Mouse (Mus musculus): Measurements from ENCODE around the gene Hgd. TPM values are rescaled to one million over a fixed set of nuclear protein-coding genes. Genes with fewer than 3 reads are reported as not detected.

The Hgd gene
- total RNA-seq, 2 experiments from 2014 or later, result not detected

DNA sequence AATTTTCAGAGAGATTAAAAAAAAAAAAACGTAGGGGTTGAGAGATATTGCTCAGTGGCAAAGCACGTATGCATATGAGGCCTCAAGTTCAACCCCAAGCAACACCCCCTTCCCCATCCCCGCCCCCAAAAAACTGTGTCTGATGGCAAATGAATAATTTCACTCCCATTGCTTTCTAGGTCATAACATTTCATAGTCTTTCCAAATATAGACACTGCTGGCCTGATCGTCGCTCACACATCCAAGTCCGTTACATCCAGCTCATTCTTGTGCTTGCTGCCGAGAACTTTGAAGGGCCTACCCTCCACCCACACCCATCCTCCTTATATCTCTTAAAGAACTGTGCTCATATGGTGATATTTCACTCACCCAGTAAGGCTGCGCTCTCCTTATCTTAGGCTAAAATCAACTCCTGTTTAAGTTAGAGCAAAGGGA, 5.2 kb downstream of the Hgd start:
- no peak for DNase-seq
- H3K4me3 ChIP-seq, result no peak overlapping the region
- intact Hi-C loops (cut with DNase I), result no loop called here
- TF ChIP-seq CTCF (IDR thresholded peaks at IDR 0.05), result no peak
- H3K27ac ChIP-seq, result no peak overlapping the region

- peak; percentile 40 for DNase-seq
- intact Hi-C loops (cut with DNase I), result no loop called here
- H3K27ac ChIP-seq, result peak overlapping the region; percentile 61
- H3K4me3 ChIP-seq, result no peak overlapping the region
- TF ChIP-seq CTCF (IDR thresholded peaks at IDR 0.05), result no peak
Measured at GRCm38 (mm10) chr16:37590921-37591320, 11.0 kb downstream of the Hgd start.

GRCm38 (mm10) chr16:37591551-37591950, 11.6 kb downstream of the Hgd start:
- Histone ChIP-seq H3K4me3 (no peak overlapping the region), H3K27ac (peak overlapping the region; percentile 61)
- no peak for DNase-seq
- intact Hi-C loops (cut with DNase I), result no loop called here
- no peak for TF ChIP-seq CTCF (IDR thresholded peaks at IDR 0.05)

DNA sequence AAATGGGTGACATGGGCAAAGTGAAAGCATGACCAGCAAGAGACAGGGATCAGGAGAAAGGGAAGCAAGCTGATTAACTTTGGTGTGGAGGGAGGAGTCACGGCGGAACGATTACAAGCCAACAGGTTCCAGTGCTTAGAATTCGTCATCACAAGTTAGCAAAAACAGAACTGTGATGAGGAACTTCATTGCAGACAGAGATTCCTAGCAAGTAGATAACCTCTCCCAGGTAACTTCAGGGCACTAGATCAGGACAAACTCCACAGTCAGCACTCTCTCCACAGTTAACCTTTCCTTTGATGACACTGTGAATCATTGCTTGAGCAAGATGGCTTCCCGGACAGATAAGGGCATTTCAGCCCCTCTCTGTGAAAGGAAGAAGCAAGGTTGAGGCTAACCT, 17.5 kb downstream of the Hgd start:
- intact Hi-C loops (cut with DNase I), result loop anchor here (1.0 kb wide), 1 partner anchor 46 kb away; no protein-coding TSS in a partner anchor
- no peak for DNase-seq
- Histone ChIP-seq H3K4me3 (no peak overlapping the region), H3K27ac (no peak overlapping the region)
- no peak for TF ChIP-seq CTCF (IDR thresholded peaks at IDR 0.05)

GRCm38 (mm10) chr16:37598463-37598862, 18.5 kb downstream of the Hgd start:
- no peak overlapping the region for H3K4me3 ChIP-seq
- TF ChIP-seq CTCF (IDR thresholded peaks at IDR 0.05), result no peak
- intact Hi-C loops (cut with DNase I), result no loop called here
- no peak overlapping the region for H3K27ac ChIP-seq
- no peak for DNase-seq

DNA sequence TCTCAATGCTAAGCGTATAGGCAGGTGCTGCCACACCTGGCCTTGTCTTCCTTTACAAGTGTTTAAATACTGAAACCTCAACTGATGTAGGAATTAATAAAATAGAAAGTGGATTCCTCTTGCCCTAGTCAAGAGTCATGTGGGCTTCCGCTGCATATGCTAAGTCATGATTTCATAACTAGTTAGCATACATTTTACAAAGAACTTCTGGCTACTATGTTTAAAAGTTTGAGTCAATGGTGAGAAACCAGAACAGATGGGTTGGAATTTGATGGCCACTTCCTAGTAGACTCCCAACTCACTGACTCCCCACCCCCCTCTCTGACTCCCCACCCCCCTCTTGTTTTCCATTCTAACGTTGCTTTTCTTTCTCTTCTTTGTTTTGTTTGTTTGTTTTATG, 19.4 kb downstream of the Hgd start:
- intact Hi-C loops (cut with DNase I), result no loop called here
- no peak for DNase-seq
- Histone ChIP-seq H3K27ac (no peak overlapping the region), H3K4me3 (no peak overlapping the region)
- no peak for TF ChIP-seq CTCF (IDR thresholded peaks at IDR 0.05)

DNA sequence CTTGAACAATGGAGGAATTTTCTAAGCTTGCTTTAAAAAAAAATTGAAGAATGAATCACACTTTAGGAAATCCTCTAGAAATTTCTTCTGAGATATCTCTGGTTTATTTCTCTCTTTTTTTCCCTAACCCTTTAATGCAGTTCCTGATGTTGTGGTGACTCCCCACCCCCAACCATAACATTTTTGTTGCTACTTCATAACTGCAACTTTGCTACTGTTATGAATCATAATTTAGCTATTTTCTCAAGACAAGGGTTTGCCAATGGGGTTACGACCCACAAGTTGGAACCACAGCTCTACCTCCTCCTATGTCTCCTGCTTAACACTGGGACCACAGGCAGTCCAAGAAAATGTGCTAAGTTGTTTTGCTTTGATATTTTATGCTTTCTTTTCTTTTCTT, 23.5 kb downstream of the Hgd start:
- intact Hi-C loops (cut with DNase I), result no loop called here
- Histone ChIP-seq H3K27ac (no peak overlapping the region), H3K4me3 (no peak overlapping the region)
- no peak for DNase-seq
- no peak for TF ChIP-seq CTCF (IDR thresholded peaks at IDR 0.05)

DNA sequence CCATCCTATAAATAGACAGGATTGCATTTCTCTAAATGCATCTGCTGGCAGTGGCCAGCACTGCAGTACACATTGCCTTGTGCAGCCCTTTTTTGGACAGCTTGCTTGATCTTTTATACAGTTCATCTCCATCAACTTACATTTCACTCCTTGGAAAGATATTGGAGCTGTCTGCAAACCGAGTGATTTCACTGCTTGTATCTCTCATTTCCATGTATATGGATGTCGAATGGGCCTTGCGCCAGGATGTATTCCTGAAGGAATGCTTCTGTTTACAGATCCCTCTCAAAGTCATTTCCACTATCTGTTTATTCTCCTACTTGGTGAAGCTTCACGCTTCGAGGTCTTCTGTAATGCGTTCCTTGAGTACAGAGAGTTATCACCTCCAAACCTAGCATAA, 24.3 kb downstream of the Hgd start:
- TF ChIP-seq CTCF (IDR thresholded peaks at IDR 0.05), result no peak
- H3K27ac ChIP-seq, result no peak overlapping the region
- no peak overlapping the region for H3K4me3 ChIP-seq
- DNase-seq, result no peak
- intact Hi-C loops (cut with DNase I), result no loop called here

GRCm38 (mm10) chr16:37610333-37610732, 30.4 kb downstream of the Hgd start:
- intact Hi-C loops (cut with DNase I), result no loop called here
- Histone ChIP-seq H3K4me3 (no peak overlapping the region), H3K27ac (no peak overlapping the region)
- DNase-seq, result no peak
- TF ChIP-seq CTCF (IDR thresholded peaks at IDR 0.05), result no peak

DNA sequence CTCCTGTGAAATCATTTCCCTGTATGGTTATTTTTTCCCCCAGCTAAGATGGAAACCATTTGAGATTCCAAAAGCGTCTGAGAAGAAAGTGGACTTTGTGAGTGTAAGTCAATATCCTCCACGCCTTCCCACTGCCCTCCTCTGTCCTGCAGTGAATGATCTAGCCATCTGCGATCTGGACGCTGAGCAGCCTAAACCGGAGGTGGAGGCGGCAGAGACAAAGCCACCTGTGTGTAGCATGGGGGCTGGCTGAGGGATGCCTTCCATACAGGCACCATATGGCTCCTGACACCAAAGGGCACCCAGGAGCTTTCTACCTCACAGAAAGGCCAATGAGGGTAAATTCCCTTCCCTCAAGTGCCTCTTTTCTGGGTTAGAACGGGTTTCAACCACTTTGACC, 31.1 kb downstream of the Hgd start:
- Histone ChIP-seq H3K4me3 (no peak overlapping the region), H3K27ac (no peak overlapping the region)
- TF ChIP-seq CTCF (IDR thresholded peaks at IDR 0.05), result no peak
- DNase-seq, result no peak
- intact Hi-C loops (cut with DNase I), result no loop called here

DNA sequence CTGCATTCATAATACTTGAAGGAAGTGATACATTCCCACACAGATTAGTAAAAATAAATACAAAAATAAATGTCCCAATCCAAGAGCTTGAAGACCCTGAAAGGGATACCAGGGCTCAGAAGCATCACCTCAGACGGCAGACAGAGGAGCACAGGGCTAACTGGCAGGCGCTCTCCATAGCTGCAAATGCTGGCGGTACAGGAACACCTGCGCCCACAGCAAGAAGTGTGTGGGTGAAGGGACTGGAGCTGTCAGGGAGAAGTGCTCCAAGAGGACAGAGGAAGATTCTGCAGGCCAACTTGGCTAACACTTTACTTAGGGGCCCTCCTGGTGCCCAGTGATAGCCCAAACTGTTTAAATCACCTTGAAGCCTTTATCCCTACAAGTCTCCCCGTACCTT, 32.1 kb downstream of the Hgd start:
- Histone ChIP-seq H3K27ac (no peak overlapping the region), H3K4me3 (no peak overlapping the region)
- TF ChIP-seq CTCF (IDR thresholded peaks at IDR 0.05), result no peak
- intact Hi-C loops (cut with DNase I), result no loop called here
- DNase-seq, result no peak

DNA sequence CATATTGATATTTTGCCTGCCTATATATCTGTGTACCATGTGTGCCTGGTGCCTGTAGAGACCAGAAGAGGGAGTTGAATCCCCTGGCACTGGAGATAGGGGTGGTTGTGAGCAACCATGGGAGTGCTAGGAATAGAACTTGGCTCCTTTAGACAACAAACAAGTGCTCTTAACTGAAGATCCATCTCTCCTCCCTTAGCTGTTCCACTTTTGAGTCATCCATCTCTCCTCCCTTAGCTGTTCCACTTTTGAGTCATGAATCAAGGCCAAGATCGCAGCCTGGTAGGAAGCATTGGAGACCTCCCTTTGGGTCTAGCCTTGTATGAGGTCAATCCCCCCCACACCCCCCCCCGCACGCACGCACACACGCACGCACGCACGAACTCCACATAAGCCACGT, 34.6 kb downstream of the Hgd start:
- Histone ChIP-seq H3K27ac (no peak overlapping the region), H3K4me3 (no peak overlapping the region)
- intact Hi-C loops (cut with DNase I), result no loop called here
- TF ChIP-seq CTCF (IDR thresholded peaks at IDR 0.05), result no peak
- no peak for DNase-seq

- no peak overlapping the region for H3K4me3 ChIP-seq
- DNase-seq, result no peak
- intact Hi-C loops (cut with DNase I), result no loop called here
- H3K27ac ChIP-seq, result no peak overlapping the region
- no peak for TF ChIP-seq CTCF (IDR thresholded peaks at IDR 0.05)
Measured at GRCm38 (mm10) chr16:37615429-37615828, 35.5 kb downstream of the Hgd start.

DNA sequence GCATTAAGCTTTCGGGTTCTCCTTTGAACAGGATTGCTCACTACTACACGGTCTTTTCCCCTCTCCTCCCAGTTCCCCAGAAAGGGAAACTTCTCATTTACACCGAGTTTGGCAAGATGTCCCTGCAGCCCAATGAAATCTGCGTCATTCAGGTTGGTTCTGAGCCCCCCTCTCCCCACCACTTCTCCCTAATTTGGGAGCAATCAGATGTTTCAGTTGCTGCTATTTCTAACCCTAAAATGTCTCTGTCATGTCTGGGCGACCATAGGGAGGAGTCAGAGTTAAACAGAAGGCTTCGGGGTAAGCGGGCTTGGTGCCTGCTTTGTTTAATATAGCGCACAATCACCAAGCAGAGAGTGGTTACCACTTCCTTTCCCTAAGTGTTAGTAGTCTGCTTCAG, 36.2 kb downstream of the Hgd start:
- DNase-seq, result no peak
- intact Hi-C loops (cut with DNase I), result no loop called here
- Histone ChIP-seq H3K4me3 (no peak overlapping the region), H3K27ac (no peak overlapping the region)
- TF ChIP-seq CTCF (IDR thresholded peaks at IDR 0.05), result no peak

GRCm38 (mm10) chr16:37617695-37618094, 37.7 kb downstream of the Hgd start:
- DNase-seq, result no peak
- intact Hi-C loops (cut with DNase I), result no loop called here
- no peak for TF ChIP-seq CTCF (IDR thresholded peaks at IDR 0.05)
- H3K27ac ChIP-seq, result peak overlapping the region; percentile 8; the same call in 1 of the 2 replicates
- H3K4me3 ChIP-seq, result no peak overlapping the region
